Mouse (Mus musculus) hindlimb bud, embryonic 11.5 days (tissue): ENCODE results near the gene Atrip.

ENCODE experiments used
- DNase-seq: peaks from one replicate; pipeline ENCODE4 v3.0.0-alpha.2; 2012; ENCODE audit warnings: low read depth, low spot score; ENCODE audit errors: extremely low spot score

Gene Atrip

DNA sequence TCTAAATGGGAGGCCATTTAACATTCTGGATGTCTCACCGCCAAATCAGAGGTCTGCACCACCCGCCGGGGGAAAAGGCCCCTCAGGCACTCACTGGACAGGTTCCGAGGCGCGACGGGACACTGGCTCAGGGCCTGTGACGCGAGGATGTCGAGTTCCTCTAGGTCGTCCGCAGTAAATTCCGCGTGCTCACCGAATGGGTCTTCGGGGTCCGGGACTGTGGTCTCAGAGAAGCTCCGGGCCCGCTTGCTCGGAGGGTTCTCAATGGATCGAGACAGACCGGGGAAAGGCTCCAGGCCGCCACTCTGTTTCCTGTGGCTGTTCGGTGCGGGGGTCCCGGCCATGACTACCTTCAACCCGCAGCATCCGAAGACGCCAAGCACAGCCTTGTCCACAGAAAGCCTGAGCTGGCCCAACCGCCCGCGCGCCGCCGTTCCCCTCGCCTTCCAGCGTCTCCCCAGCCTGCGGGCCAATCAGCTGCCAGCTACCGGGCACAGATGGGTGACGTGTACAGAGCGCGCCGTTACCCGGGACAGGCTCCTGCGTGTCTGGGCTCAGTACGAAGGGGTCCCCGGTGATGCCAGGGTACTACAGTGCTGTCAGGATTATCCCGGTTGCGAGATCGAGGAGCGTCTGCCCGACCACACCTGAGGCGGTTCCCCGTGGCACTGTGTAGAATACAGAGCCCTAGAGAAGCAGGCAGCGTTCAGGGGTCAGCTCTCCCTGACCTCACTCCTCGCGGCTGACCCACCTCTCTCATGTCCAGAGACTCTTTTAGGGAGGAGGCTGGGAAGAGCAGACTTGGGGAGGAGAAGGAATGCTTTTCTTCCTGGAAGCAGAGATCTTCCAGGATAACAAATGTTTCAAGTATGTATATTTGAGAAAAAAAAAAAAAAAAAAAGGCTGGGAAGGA, at the start of gene Atrip:
Gene Atrip, minus strand, starts transcription at position 464 of the 913 bp plus-strand sequence.
- DNase-seq = no peak

- no peak for DNase-seq
These were observed 49.3 kb upstream of the Atrip start for GRCm38 (mm10) chr9:109123266-109123665.

DNA sequence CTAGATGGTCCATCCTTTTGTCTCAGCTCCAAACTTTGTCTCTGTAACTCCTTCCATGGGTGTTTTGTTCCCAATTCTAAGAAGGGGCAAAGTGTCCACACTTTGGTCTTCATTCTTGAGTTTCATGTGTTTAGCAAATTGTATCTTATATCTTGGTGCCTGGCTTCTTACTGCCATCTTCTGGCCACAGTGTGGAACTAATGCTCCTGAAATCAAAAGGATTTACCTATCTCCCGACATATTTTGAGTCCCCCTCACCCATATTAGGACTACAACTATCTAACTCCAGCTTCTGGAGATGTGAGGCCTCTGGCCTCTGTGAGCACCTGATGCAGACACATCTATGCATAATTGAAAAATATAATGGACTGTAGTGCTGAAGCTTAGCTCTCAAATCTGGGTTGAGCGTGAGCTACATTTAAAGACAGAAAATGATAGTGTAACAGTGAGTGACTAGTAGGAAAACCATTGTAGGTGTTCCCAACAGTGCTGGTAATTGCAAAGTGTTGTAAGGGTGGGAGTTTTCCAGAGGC, 48.7 kb upstream of the Atrip start:
- peak; percentile 41 for DNase-seq

DNA sequence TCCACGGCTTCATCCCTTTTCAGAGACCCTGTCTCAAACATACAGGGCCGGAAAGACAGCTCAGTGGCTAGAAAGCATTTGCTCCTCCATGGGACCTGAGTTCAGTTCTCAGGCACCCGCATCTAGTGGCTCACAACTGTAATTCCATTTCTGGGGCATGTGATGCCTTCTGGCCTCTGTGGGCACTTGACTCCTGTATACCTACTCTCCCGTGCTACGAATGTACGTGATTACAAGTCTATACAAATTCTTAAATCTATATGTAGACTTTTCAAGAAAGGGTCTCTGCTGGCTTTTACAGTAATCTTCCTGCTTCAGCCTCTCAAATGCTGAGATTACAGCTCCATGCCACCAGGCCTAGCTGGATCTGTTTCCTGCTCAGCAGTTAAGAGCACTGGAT, 47.0 kb upstream of the Atrip start:
- no peak for DNase-seq

GRCm38 (mm10) chr9:109119571-109119970, 45.6 kb upstream of the Atrip start:
- DNase-seq = no peak

GRCm38 (mm10) chr9:109118106-109118505, 44.2 kb upstream of the Atrip start:
- DNase-seq = no peak

GRCm38 (mm10) chr9:109116205-109116604, 42.3 kb upstream of the Atrip start:
- DNase-seq = no peak

- DNase-seq = no peak
These were observed 40.9 kb upstream of the Atrip start for GRCm38 (mm10) chr9:109114871-109115270.

DNA sequence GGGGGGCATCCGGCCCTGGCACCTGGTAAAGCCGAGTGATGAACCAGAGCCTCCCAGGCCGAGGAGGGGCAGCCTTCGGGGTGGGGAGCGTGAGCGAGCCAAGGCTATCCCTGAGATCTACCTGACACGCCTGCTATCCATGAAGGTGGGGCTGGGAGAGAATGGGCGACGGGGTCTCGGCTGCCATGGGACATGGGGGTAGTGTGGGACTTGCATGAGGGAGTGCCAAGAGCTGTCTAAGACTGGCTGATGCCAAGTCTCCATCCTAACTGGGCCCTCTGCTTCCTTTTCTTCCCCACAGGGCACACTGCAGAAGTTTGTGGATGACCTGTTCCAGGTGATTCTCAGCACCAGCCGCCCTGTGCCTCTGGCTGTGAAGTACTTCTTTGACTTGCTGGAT, 40.4 kb upstream of the Atrip start:
- DNase-seq = no peak

DNA sequence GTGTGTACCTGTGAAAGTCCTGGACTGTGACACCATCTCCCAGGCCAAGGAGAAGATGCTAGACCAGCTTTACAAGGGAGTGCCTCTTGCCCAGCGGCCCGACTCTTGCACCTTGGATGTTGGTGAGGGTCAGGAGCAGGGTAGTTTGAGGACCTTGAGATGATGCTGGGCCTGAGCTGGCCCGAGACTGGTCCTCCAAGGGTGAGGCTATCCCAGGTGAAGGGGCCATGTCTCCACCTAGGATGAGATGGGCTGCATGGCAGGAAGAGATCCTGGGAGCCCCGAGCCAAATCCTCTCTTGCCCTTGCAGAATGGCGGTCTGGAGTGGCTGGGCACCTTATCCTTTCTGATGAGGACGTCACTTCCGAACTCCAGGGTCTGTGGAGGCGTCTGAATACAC, 39.4 kb upstream of the Atrip start:
- no peak for DNase-seq

GRCm38 (mm10) chr9:109111591-109111990, 37.7 kb upstream of the Atrip start:
- DNase-seq = no peak

GRCm38 (mm10) chr9:109111101-109111500, 37.2 kb upstream of the Atrip start:
- no peak for DNase-seq

DNA sequence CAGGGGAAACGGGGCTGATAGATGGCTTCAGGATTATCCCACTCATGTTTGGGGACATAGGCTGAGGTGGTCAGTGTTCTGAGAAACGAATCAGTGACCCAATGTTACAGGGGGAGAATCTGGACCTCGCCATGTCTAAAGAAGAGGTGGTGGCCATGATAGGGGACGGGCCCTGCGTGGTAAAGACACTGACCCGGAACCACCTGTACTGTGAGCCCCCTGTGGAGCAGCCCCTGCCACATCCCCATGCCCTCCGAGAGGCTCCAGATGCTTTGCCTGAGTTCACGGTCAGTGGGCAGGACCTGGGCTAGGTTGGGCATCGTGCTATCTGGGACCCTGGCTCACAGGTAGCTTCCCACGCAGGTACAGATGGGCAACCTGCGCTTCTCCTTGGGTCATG, 36.3 kb upstream of the Atrip start:
- DNase-seq = no peak

GRCm38 (mm10) chr9:109107341-109107740, 33.4 kb upstream of the Atrip start:
- no peak for DNase-seq

DNA sequence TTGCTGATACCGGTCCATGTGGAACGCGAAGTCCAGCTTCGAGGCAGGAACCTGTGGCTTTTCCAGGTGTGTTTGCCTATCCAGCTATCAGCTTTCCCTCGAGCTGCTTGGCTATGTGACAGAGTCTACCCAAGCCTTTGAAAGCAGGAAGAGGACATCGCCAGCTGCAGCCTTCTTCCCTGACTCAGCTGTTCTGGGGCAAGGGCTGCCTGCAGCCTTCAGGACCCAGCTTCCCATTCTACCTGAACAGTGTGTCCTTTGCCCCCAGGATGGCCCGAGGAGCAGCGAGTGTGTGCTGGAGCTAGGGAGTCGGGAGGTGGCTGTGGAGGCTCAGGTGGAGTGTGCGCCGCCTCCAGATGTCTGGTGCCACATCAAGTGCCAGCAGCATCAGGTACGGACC, 31.7 kb upstream of the Atrip start:
- DNase-seq = no peak

DNA sequence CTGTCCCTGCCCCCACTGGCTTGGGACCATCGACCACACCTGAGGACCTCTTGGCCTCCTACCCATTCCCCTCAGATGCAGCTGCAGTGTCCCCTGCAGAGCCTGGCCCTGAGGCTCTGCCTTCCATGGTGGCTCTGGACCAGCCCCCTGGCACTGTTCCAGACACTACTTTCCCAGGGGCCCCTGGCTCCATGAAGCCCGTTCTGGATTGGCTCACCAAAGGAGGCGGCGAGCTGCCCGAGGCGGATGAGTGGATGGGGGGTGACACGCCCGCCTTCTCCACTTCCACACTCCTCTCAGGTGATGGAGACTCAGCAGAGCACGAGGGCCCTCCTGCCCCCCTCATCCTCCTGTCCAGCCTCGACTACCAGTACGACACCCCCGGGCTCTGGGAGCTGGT, 31.1 kb upstream of the Atrip start:
- no peak for DNase-seq

DNA sequence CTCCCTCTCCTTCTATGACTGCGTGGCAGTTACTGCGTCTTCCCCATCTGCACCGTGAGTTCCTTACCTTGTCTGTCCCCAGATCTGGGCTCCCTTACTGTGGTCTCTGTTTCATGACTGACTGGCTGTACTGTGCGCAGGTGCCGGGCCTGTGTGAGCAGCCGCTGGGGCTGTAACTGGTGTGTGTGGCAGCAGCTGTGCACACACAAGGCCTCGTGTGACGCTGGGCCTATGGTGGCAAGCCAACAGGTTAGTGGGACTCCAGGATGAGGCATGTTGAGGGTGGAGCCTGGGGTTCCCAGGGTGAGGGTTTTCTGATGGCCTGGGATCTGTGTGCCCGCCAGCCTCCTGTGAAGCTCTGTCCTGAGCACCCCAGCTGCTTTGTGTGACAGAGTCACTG, 30.2 kb upstream of the Atrip start:
- DNase-seq = no peak

DNA sequence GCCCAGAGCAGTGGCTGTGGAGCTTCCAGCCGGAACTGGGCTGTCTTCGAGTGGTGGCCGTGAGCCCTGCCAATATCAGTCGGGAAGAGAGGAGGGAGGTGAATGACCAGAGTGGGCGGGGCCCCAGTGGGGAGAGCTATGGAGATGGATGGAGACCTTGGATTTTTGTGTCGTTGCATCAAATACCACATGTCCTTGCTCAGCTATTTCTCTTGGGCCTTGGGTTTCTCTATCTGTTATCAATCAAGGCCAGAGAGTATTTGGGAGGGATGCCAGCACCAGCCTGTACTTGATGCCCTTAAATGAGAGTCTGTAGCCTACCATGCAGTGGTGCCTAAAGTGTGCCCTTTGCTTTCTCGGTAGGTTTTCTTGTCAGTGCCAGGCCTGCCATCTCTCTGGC, 29.3 kb upstream of the Atrip start:
- no peak for DNase-seq

DNA sequence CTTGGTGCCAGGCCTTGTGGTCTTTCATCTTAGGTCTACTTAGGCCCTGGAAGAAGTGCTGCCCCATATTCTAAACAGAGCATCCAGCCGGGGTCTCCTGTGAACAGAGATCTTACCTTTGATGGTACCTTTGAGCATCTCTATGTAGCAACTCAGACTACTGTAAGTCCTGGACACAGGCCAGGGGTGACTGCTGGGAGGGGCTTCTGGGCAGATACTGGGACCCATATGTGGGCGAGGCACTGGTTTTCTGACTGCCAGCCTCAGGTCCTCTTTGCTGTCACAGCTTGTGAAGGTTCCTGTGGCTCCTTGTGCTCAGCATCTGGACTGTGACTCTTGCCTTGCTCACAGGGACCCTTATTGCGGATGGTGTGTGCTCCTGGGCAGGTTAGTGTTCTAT, 28.6 kb upstream of the Atrip start:
- DNase-seq = no peak

DNA sequence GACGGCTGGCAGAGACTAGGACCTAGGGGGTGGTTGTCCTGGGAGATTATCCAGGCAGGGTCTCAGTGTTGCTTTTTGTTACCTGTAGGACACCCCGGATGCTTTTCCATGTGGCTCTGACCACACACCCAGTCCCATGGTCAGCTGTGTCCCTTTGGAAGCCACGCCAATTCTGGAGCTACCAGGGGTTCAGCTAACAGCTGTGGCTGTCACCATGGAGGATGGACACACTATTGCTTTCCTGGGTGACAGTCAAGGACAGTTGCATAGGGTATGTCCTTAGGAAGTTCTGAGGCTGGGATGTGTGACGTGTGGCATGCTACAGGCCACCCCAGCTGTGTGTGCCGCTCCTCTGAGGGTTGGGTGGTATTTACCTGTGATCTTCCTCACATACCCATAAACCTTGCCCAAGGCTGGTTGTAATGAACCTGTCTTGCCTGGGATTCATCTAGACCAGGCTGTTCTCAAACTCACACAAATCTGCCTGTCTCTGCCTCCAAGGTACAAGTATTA, 28.1 kb upstream of the Atrip start:
- DNase-seq = no peak

GRCm38 (mm10) chr9:109100307-109100928, 26.5 kb upstream of the Atrip start:
- DNase-seq = no peak

DNA sequence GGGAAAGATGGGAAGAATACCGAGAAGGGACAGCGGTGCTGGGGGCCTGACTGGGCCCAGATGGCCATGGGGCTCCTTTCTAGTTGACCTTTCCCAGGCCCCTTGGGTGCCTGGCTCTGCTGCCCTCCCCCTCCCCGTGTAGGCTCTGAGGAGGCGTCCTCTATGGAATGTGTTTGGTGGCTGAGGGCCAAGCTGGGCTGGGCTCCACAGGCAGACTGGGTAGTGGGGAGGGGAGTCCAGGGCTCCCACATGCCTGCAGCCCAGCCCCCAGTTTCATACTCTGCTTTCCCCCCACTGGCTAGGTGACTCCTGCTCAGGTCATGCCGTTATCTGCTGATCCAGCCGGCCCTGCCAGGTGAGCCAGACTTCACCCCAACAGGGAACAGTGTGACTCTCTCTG, 25.0 kb upstream of the Atrip start:
- DNase-seq = no peak
